Mouse (Mus musculus): ENCODE data around the gene Ceacam3.

GRCm38 (mm10) chr7:17159011-17159410 is 8.9 kb downstream of the Ceacam3 start:
- TF ChIP-seq CTCF (IDR thresholded peaks at IDR 0.05; ENCODE audit: low read depth, low read length), result no peak
- TF ChIP-seq POLR2A (IDR thresholded peaks at IDR 0.05; ENCODE audit: extremely low read depth, insufficient read depth, low read length), result no peak

All from liver, adult 2 months (tissue).